Comparison of ENCODE assay signal across 16 mouse cellular contexts in genomic region chr11:25856629-25857568, GRCm38 (mm10).
A peak's percentile ranks its signal among the peaks of the same experiment; 100 is the strongest.
DNase-seq lines count a peak whose midpoint lies in the region; ATAC-seq lines count a peak whose summit lies in the region.
"Had no signal": no experiment of that assay in that cellular context is flagged by ENCODE, and none has a peak within 500 bp of the region (broad histone marks: within the 10 kb centered on the region; RNA-seq: fewer than 3 reads in every experiment).

No protein-coding gene starts in this region.

- 5% methylated on average over 16 of the region's 16 CpGs for WGBS in forebrain, embryonic 13.5 days
- WGBS in hindbrain, embryonic 16.5 days = 22% methylated on average over 16 of the region's 16 CpGs
- 12% methylated on average over 16 of the region's 16 CpGs for WGBS in neural tube, embryonic 14.5 days

- H3K9me3 ChIP-seq in forebrain, embryonic 13.5 days (replicated peaks) = no peaks in the 10 kb centered on the region
- no peaks in the 10 kb centered on the region for H3K9me3 ChIP-seq in hindbrain, embryonic 16.5 days (ENCODE audit: control insufficient read depth, low read length)
- no peaks in the 10 kb centered on the region for H3K9me3 ChIP-seq in neural tube, embryonic 14.5 days (ENCODE audit: control insufficient read depth, low read length)
- H3K9me3 ChIP-seq: liver, embryonic 12.5 days had no signal

- peak overlapping the region; percentile 49 for H3K4me2 ChIP-seq in forebrain, embryonic 13.5 days
- peak overlapping the region; percentile 40 for H3K4me2 ChIP-seq in hindbrain, embryonic 16.5 days (ENCODE audit: low read length)
- peak overlapping the region; percentile 35; the same call in 1 of the 2 replicates for H3K4me2 ChIP-seq in neural tube, embryonic 14.5 days (ENCODE audit: low read depth, low read length)
- H3K4me2 ChIP-seq: liver, embryonic 12.5 days had no signal

- H3K27me3 ChIP-seq in forebrain, embryonic 13.5 days = no peaks in the 10 kb centered on the region
- no peaks in the 10 kb centered on the region for H3K27me3 ChIP-seq in hindbrain, embryonic 16.5 days (replicated peaks; ENCODE audit: control insufficient read depth, insufficient read depth, low read length)
- no peaks in the 10 kb centered on the region for H3K27me3 ChIP-seq in neural tube, embryonic 14.5 days (ENCODE audit: control insufficient read depth, insufficient read depth, low read length)
- H3K27me3 ChIP-seq: liver, embryonic 12.5 days had no signal

- ATAC-seq in forebrain, embryonic 13.5 days = peak; percentile 11; the same call in 1 of the 2 replicates
- ATAC-seq in hindbrain, embryonic 16.5 days = 0 out of 2 replicates have a peak, but pooled peaks have one; percentile 28
- peak; percentile 61 for ATAC-seq in neural tube, embryonic 14.5 days (ENCODE audit: low read depth)
- ATAC-seq: liver, embryonic 12.5 days had no signal

- H3K27ac ChIP-seq in forebrain, embryonic 13.5 days = peak overlapping the region; percentile 59
- peak overlapping the region; percentile 67 for H3K27ac ChIP-seq in hindbrain, embryonic 16.5 days (ENCODE audit: low read depth, low read length)
- peak overlapping the region; percentile 79 for H3K27ac ChIP-seq in neural tube, embryonic 14.5 days (ENCODE audit: low read depth, low read length)
- H3K27ac ChIP-seq: heart, adult 2 months; liver, embryonic 12.5 days had no signal

- 0 out of 2 replicates have a peak overlapping the region, but pooled peaks have one; percentile 55 for H3K9ac ChIP-seq in forebrain, embryonic 13.5 days
- no peak overlapping the region for H3K9ac ChIP-seq in hindbrain, embryonic 16.5 days (ENCODE audit: low read depth, low read length)
- H3K9ac ChIP-seq in neural tube, embryonic 14.5 days (replicated peaks; ENCODE audit: low read depth, low read length) = no peak overlapping the region
- H3K9ac ChIP-seq: liver, embryonic 12.5 days had no signal

- H3K4me3 ChIP-seq in forebrain, embryonic 13.5 days = 0 out of 2 replicates have a peak overlapping the region, but pooled peaks have one; percentile 10
- no peak overlapping the region for H3K4me3 ChIP-seq in hindbrain, embryonic 16.5 days (ENCODE audit: low read length)
- H3K4me3 ChIP-seq in neural tube, embryonic 14.5 days (ENCODE audit: low read depth, low read length) = no peak overlapping the region
- H3K4me3 ChIP-seq: heart, adult 2 months; liver, embryonic 12.5 days had no signal

- no peaks in the 10 kb centered on the region for H3K36me3 ChIP-seq in forebrain, embryonic 13.5 days (ENCODE audit: poor library complexity, severe bottlenecking)
- H3K36me3 ChIP-seq in hindbrain, embryonic 16.5 days (ENCODE audit: control insufficient read depth, insufficient read depth, low read length) = no peaks in the 10 kb centered on the region
- H3K36me3 ChIP-seq in neural tube, embryonic 14.5 days (ENCODE audit: control insufficient read depth, insufficient read depth, low read length) = no peaks in the 10 kb centered on the region
- H3K36me3 ChIP-seq: liver, embryonic 12.5 days had no signal

- peak; percentile 10 for DNase-seq in embryo, embryonic 9.5 days (ENCODE audit: extremely low spot score)
- DNase-seq in embryo, embryonic 10 days (ENCODE audit: low spot score) = no peak
- no peak for DNase-seq in heart, postnatal 4 days
- no peak for DNase-seq in ovary, postnatal 10 days (ENCODE audit: low spot score)
- no peak for DNase-seq in cerebellum, postnatal 4 days (ENCODE audit: low spot score in 2 of 2)
- DNase-seq: adrenal gland, postnatal 14 days; cerebellum, adult 11 months; heart, adult 2 months; heart, postnatal 14 days; kidney, adult 9 months; lung, postnatal 10 days; thymus, adult 18-20 months had no signal

- peaks cover 40% of the 10 kb centered on the region for H3K4me1 ChIP-seq in forebrain, embryonic 13.5 days
- peaks cover 21% of the 10 kb centered on the region for H3K4me1 ChIP-seq in hindbrain, embryonic 16.5 days (ENCODE audit: control insufficient read depth, insufficient read depth, low read depth, low read length)
- peaks cover 28% of the 10 kb centered on the region for H3K4me1 ChIP-seq in neural tube, embryonic 14.5 days (ENCODE audit: control insufficient read depth, insufficient read depth, low read length)
- H3K4me1 ChIP-seq: liver, embryonic 12.5 days had no signal

Comparison
In these comparisons a context has a peak if more than half of its experiments do, and no peak if none do; other contexts are left out.
1. ATAC-seq: peak in every context shown above with its lines; median percentile 61 in neural tube, embryonic 14.5 days; 28 in hindbrain, embryonic 16.5 days; 11 in forebrain, embryonic 13.5 days.